Mouse (Mus musculus) cerebellum, adult 9-11 months (tissue): ENCODE data around the gene Gm5538.

Experiments used
- DNase-seq: peaks from one replicate; pipeline ENCODE4 v3.0.0; 2022

Gene Gm5538

DNA sequence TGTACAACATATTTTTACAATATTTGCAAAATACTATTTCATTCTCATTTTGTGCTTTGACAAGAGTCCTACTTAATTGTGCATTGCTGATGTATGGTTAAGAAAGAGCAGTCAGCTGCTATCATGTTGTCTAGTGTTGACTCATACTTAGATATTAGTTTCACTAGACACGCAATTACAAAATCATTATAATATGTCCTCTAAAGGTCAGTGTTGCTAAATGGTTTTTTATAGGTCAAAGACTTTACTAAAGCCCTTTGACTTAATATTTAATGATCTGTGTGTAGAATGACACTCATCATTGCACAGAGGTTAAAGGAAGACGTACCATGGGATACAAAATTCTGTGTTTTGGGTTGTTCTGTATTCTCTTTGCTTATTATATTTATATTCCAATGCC lies at the start of gene Gm5538:
Gene Gm5538 (plus strand): TSS at position 301 of the 400 bp plus-strand sequence.
- no peak for DNase-seq

DNA sequence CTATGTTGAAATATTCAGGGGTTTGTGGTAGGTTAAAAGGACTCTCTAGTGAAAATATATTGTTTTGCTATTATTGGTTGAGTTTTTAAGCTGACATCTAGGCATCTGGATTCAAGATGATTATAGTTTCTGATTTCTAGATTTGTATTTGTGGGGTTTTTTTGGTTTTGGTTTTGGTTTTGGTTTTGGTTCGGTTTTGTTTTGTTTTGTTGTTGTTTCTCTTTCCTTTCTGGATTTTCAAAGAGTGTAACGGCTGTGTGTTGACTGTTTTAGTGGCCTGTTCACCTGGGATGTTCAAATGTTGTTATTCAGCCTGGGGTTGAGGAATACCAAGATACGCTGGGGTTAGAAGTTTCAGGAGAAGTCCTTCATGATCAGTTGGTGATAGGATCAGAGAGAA lies 32.2 kb upstream of the Gm5538 start:
- DNase-seq: no peak

- no peak for DNase-seq
These were observed 26.9 kb upstream of the Gm5538 start for GRCm38 (mm10) chr3:59702614-59703110.

DNA sequence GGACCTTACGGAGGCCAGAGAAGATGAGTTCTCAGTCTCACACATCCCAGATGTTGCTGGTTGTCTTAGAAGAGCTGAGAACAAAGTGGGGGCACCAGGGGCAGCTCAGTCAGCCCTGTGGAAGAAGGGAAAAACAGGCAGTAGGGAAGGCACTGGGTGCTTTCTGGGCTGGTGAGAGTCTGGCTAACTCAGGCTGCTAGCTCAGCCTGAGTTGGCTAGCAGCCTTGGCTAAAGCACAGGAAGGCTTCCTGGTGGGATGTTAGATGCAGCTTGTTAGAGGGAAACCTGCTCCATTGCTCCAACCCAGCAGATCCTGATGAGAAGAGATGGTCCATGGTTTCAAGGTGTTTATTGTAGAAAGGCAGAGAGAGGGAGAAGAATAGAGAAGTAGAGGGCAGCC lies 10.3 kb downstream of the Gm5538 start:
- DNase-seq: peak; percentile 25

- no peak for DNase-seq
These were observed 14.6 kb downstream of the Gm5538 start for GRCm38 (mm10) chr3:59744181-59744580.
